Mouse (Mus musculus): ENCODE data around the gene Ldb1. TPM values are rescaled to one million over a fixed set of nuclear protein-coding genes. Genes with fewer than 3 reads are reported as not detected.
A peak's percentile ranks its signal among the peaks of the same experiment; 100 is the strongest.

Ldb1 gene
- polyA plus RNA-seq, 1 experiment from 2014 or later = 93.9 TPM

- Histone ChIP-seq H3K27me3 (replicated peaks) (no peaks in the 10 kb centered on the region), H3K4me1 (peaks cover 46% of the 10 kb centered on the region), H3K27ac (replicated peaks) (no peak overlapping the region), H3K4me3 (replicated peaks) (no peak overlapping the region), H3K9ac (replicated peaks) (no peak overlapping the region), H3K4me2 (0 out of 2 replicates have a peak overlapping the region, but pooled peaks have one; percentile 92), H3K9me3 (replicated peaks) (no peaks in the 10 kb centered on the region), H3K36me3 (peaks cover 47% of the 10 kb centered on the region)
- 92% methylated on average over 13 of the region's 13 CpGs for WGBS
- no peak for ATAC-seq (ENCODE audit: low FRiP score)
These were observed 9.0 kb downstream of the Ldb1 start for GRCm38 (mm10) chr19:46035971-46036370.

GRCm38 (mm10) chr19:46033911-46034310 lies 11.1 kb downstream of the Ldb1 start:
- 94% methylated on average over 11 of the region's 11 CpGs for WGBS
- Histone ChIP-seq H3K4me2 (no peak overlapping the region), H3K9ac (replicated peaks) (no peak overlapping the region), H3K9me3 (replicated peaks) (no peaks in the 10 kb centered on the region), H3K27me3 (replicated peaks) (no peaks in the 10 kb centered on the region), H3K27ac (replicated peaks) (no peak overlapping the region), H3K4me3 (replicated peaks) (no peak overlapping the region), H3K36me3 (peaks cover 49% of the 10 kb centered on the region), H3K4me1 (peaks cover 32% of the 10 kb centered on the region)
- no peak for ATAC-seq (ENCODE audit: low FRiP score)

DNA sequence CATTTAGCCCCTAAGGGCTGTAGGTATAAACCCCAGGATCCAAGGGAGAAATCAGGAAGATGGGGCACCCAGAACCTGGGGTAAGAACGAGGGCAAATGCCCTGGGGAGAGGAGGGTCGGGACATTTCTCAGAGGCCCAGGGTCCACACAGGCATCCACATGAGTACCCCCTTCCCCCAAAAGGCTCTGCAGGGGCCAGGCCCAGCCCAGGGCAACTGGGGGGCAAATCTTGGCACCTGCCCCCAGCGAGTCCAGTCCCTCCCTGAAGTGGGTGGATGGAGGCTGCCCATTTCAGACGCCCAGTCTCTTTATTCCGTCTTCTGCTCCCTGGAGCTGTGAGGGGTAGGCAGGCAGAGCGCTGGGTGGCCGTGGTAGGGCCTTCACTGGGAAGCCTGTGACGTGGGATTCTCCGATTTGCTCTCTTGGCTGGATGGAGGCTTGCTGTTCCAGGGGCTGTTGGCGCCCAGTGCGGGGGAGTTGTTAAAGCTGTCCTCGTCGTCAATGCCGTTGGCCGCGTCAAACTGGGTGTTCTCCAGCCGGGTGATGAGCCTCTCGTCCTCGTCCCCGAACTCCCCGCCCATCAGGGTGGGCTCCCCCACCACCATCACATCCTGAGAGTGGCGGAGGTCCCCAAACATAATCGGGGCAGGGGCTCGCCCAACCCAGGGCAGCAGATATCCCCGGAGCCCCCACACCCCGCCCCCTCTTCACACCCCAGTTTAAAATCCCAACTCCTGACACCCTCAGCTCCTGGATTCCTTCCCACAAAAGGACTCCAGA lies 12.1 kb downstream of the Ldb1 start:
- H3K27ac ChIP-seq (replicated peaks) = no peak overlapping the region
- no peak for ATAC-seq (ENCODE audit: low FRiP score)
- no peak overlapping the region for H3K9ac ChIP-seq (replicated peaks)
- H3K4me1 ChIP-seq = peaks cover 23% of the 10 kb centered on the region
- no peaks in the 10 kb centered on the region for H3K27me3 ChIP-seq (replicated peaks)
- H3K4me2 ChIP-seq = no peak overlapping the region
- 83% methylated on average over 26 of the region's 26 CpGs for WGBS
- peaks cover 49% of the 10 kb centered on the region for H3K36me3 ChIP-seq
- no peaks in the 10 kb centered on the region for H3K9me3 ChIP-seq (replicated peaks)
- no peak overlapping the region for H3K4me3 ChIP-seq (replicated peaks)

GRCm38 (mm10) chr19:46031689-46032432 lies 13.2 kb downstream of the Ldb1 start:
- Histone ChIP-seq H3K4me3 (replicated peaks) (no peak overlapping the region), H3K9ac (replicated peaks) (no peak overlapping the region), H3K4me1 (peaks cover 12% of the 10 kb centered on the region), H3K27ac (replicated peaks) (no peak overlapping the region), H3K9me3 (replicated peaks) (no peaks in the 10 kb centered on the region), H3K36me3 (peaks cover 49% of the 10 kb centered on the region), H3K27me3 (replicated peaks) (no peaks in the 10 kb centered on the region), H3K4me2 (no peak overlapping the region)
- WGBS = 64% methylated on average over 9 of the region's 9 CpGs
- ATAC-seq (ENCODE audit: low FRiP score) = no peak

DNA sequence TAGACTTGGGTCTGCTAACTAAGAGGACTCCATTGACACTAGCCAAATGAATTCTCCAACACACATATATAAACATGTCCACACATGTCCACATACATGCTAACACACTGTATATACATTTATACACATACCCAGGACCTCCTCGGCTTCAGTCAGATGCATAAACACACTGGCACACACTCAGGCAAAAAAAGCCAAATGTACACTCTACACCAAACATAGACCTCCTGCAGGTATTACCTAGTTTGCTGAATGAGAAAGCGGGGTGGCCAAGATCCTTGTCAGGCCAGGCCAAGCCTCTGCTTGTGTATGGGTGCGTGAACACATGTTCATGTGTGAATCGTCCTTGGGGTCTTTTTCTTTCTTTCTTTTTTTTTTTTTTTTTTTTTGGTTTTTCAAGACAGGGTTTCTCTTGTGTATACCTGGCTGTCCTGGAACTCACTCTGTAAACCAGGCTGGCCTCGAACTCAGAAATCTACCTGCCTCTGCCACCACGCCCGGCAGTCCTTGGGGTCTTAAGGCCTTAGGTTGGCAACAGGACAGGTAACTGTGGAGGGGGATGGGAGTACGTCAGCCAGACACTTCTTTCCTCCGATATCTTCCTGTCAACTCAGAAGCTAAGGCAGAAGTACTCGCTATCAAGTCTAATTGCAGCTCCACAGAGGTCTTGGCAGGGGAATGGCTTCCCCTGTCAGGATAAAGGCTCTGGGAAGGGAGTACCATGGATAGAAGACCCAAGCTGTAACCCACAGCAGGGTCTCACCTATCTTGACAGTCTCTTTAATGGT lies 14.6 kb downstream of the Ldb1 start:
- Histone ChIP-seq H3K9ac (replicated peaks) (no peak overlapping the region), H3K36me3 (peaks cover 41% of the 10 kb centered on the region), H3K27me3 (replicated peaks) (no peaks in the 10 kb centered on the region), H3K4me2 (no peak overlapping the region), H3K9me3 (replicated peaks) (no peaks in the 10 kb centered on the region), H3K4me1 (no peaks in the 10 kb centered on the region), H3K4me3 (replicated peaks) (no peak overlapping the region), H3K27ac (replicated peaks) (no peak overlapping the region)
- WGBS = 95% methylated on average over 10 of the region's 10 CpGs
- ATAC-seq (ENCODE audit: low FRiP score) = no peak

DNA sequence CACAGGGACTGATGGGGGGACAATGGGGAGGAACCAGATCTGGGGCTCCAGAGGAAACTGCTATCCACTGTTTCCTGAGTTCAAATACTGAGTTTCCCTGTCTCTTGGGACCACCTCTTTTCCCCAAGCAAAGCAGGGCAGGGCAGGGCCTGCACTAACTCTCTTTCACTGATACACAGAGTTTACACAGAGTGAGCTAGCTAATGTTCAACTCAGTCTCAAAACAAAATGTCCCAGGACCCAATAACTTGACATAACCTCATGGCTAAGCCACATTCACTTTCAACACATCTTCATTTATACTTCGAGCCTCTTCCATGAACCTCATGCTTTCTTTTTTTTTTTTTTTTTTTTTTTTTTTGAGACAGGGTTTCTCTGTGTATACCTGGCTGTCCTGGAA lies 15.4 kb downstream of the Ldb1 start:
- Histone ChIP-seq H3K4me3 (replicated peaks) (no peak overlapping the region), H3K9me3 (replicated peaks) (no peaks in the 10 kb centered on the region), H3K27me3 (replicated peaks) (no peaks in the 10 kb centered on the region), H3K4me2 (no peak overlapping the region), H3K9ac (replicated peaks) (no peak overlapping the region), H3K36me3 (peaks cover 34% of the 10 kb centered on the region), H3K27ac (replicated peaks) (no peak overlapping the region), H3K4me1 (no peaks in the 10 kb centered on the region)
- ATAC-seq (ENCODE audit: low FRiP score) = no peak
- 90% methylated on average over 1 of the region's 1 CpGs for WGBS

DNA sequence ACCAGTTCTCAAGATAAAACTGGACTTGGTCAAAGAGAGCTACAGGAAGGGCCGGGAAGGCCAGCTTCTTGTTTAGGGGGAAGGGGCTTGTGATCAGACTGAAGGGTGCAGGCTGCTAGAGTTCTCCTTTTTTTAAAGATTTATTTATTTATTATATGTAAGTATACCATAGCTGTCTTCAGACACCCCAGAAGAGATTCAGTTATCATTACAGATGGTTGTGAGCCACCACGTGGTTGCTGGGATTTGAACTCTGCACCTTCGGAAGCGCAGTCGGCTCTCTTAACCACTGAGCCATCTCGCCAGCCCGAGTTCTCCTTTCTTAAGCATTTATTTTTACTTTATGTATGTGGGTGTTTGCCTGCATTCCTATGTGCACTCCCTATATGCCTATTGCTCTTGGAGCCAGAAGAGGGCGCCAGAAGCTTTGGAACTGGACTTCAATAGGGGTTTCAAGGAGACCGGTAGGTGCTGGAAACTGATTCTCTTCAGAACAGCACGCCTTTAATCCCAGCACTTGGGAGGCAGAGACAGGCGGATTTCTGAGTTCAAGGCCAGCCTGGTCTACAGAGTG lies 16.2 kb downstream of the Ldb1 start:
- Histone ChIP-seq H3K27ac (replicated peaks) (no peak overlapping the region), H3K27me3 (replicated peaks) (no peaks in the 10 kb centered on the region), H3K36me3 (peaks cover 25% of the 10 kb centered on the region), H3K4me3 (replicated peaks) (no peak overlapping the region), H3K4me1 (no peaks in the 10 kb centered on the region), H3K9ac (replicated peaks) (no peak overlapping the region), H3K4me2 (no peak overlapping the region), H3K9me3 (replicated peaks) (no peaks in the 10 kb centered on the region)
- ATAC-seq (ENCODE audit: low FRiP score) = no peak
- 77% methylated on average over 11 of the region's 11 CpGs for WGBS

DNA sequence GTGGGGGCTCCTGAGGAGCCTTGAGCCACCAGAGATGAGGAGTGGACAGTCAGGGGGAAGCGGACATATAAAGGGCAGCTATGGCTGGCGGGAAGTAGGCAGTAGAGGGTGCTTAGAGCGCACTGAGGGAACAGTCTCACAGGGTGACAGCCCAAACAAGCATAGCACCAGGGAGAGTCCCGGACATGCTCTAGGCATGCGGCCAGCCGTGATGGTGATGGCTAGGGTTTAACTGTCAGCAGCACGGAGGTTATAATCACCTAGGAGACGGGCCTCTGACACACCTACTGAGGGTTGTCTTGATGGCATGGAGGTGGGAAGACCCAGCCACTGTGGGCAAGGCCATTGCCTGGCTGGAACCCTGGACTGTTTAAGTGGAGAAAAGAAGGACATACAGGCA lies 18.4 kb downstream of the Ldb1 start:
- Histone ChIP-seq H3K9ac (replicated peaks) (no peak overlapping the region), H3K36me3 (peaks cover 4% of the 10 kb centered on the region; the same call in 1 of the 2 replicates), H3K27me3 (replicated peaks) (no peaks in the 10 kb centered on the region), H3K27ac (replicated peaks) (no peak overlapping the region), H3K9me3 (replicated peaks) (no peaks in the 10 kb centered on the region), H3K4me2 (no peak overlapping the region), H3K4me1 (no peaks in the 10 kb centered on the region), H3K4me3 (replicated peaks) (no peak overlapping the region)
- no peak for ATAC-seq (ENCODE audit: low FRiP score)
- 63% methylated on average over 8 of the region's 8 CpGs for WGBS

GRCm38 (mm10) chr19:46024959-46025358 lies 20.1 kb downstream of the Ldb1 start:
- WGBS = 82% methylated on average over 6 of the region's 6 CpGs
- Histone ChIP-seq H3K4me2 (no peak overlapping the region), H3K9ac (replicated peaks) (no peak overlapping the region), H3K27ac (replicated peaks) (no peak overlapping the region), H3K4me3 (replicated peaks) (no peak overlapping the region), H3K36me3 (no peaks in the 10 kb centered on the region), H3K9me3 (replicated peaks) (no peaks in the 10 kb centered on the region), H3K27me3 (replicated peaks) (no peaks in the 10 kb centered on the region), H3K4me1 (no peaks in the 10 kb centered on the region)
- no peak for ATAC-seq (ENCODE audit: low FRiP score)

DNA sequence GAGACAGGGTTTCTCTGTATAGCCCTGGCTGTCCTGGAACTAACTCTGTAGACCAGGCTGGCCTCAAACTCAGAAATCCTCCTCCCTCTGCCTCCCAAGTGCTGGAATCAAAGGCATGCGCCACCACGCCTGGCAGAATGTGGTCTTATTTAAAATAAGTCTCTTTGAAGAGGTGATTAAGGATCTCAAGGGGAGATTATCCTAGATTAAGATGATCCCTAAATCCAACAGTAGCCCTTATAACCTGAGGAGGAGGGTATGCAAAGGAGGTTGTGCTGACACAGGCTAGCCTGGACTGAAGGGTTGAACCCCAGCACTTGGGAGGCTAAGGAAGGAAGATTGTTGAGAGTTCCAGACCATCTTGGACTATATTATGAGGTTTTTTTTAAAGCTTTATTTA lies 29.0 kb downstream of the Ldb1 start:
- no peak overlapping the region for H3K4me2 ChIP-seq
- no peaks in the 10 kb centered on the region for H3K27me3 ChIP-seq (replicated peaks)
- no peak overlapping the region for H3K27ac ChIP-seq (replicated peaks)
- no peaks in the 10 kb centered on the region for H3K36me3 ChIP-seq
- WGBS = 96% methylated on average over 2 of the region's 2 CpGs
- no peaks in the 10 kb centered on the region for H3K4me1 ChIP-seq
- no peaks in the 10 kb centered on the region for H3K9me3 ChIP-seq (replicated peaks)
- no peak overlapping the region for H3K4me3 ChIP-seq (replicated peaks)
- ATAC-seq (ENCODE audit: low FRiP score) = no peak
- no peak overlapping the region for H3K9ac ChIP-seq (replicated peaks)

- Histone ChIP-seq H3K27ac (replicated peaks) (no peak overlapping the region), H3K27me3 (replicated peaks) (no peaks in the 10 kb centered on the region), H3K9ac (replicated peaks) (no peak overlapping the region), H3K4me1 (no peaks in the 10 kb centered on the region), H3K4me2 (no peak overlapping the region), H3K9me3 (replicated peaks) (no peaks in the 10 kb centered on the region), H3K36me3 (no peaks in the 10 kb centered on the region), H3K4me3 (replicated peaks) (no peak overlapping the region)
- 39% methylated on average over 12 of the region's 12 CpGs for WGBS
- no peak for ATAC-seq (ENCODE audit: low FRiP score)
These were observed 30.3 kb downstream of the Ldb1 start for GRCm38 (mm10) chr19:46014572-46015178.
